Mouse (Mus musculus) bone marrow macrophage, adult 2 months (primary cell): ENCODE results near the gene Fkbp8.

Experiments used
- CTCF ChIP-seq: IDR thresholded peaks from 2 replicates; pipeline ENCODE4 v1.5.1; 2012; ENCODE audit warnings: low read depth, mild to moderate bottlenecking, low read length, moderate library complexity
- POLR2A ChIP-seq: IDR thresholded peaks from 2 replicates; pipeline ENCODE4 v1.6.1; 2012; ENCODE audit warnings: mild to moderate bottlenecking, low read depth, low read length, borderline replicate concordance

- TF ChIP-seq CTCF (no peak), POLR2A (no peak)
Measured at GRCm38 (mm10) chr8:70552836-70553235, 25.3 kb downstream of the Fkbp8 start.
